Mouse (Mus musculus): ENCODE results near the gene Rer1. TPM values are rescaled to one million over a fixed set of nuclear protein-coding genes. Genes with fewer than 3 reads are reported as not detected.

Rer1 gene
- polyA plus RNA-seq, 1 experiment from 2014 or later = 157 TPM

GRCm38 (mm10) chr4:155126602-155127372 is 40.6 kb upstream of the Rer1 start:
- ATAC-seq (ENCODE audit: low read depth) = no peak
- peaks cover 42% of the 10 kb centered on the region for H3K4me1 ChIP-seq (replicated peaks; ENCODE audit: control insufficient read depth, insufficient read depth, low read length)
- H3K4me3 ChIP-seq (ENCODE audit: low read length) = no peak overlapping the region
- no peaks in the 10 kb centered on the region for H3K27me3 ChIP-seq (ENCODE audit: control insufficient read depth, insufficient read depth, low read depth, low read length)
- H3K4me2 ChIP-seq (ENCODE audit: low read depth, low read length) = no peak overlapping the region
- no peak overlapping the region for H3K27ac ChIP-seq (ENCODE audit: low read length)
- no peaks in the 10 kb centered on the region for H3K36me3 ChIP-seq (ENCODE audit: control insufficient read depth, insufficient read depth, low read length)
- no peak overlapping the region for H3K9ac ChIP-seq (ENCODE audit: low read length)
- WGBS = 62% methylated on average over 7 of the region's 7 CpGs
- H3K9me3 ChIP-seq (ENCODE audit: control insufficient read depth, low read length) = no peaks in the 10 kb centered on the region

- H3K4me3 ChIP-seq (ENCODE audit: low read length) = no peak overlapping the region
- ATAC-seq (ENCODE audit: low read depth) = no peak
- no peak overlapping the region for H3K9ac ChIP-seq (ENCODE audit: low read length)
- no peak overlapping the region for H3K27ac ChIP-seq (ENCODE audit: low read length)
- H3K9me3 ChIP-seq (ENCODE audit: control insufficient read depth, low read length) = no peaks in the 10 kb centered on the region
- peaks cover 48% of the 10 kb centered on the region for H3K4me1 ChIP-seq (replicated peaks; ENCODE audit: control insufficient read depth, insufficient read depth, low read length)
- no peaks in the 10 kb centered on the region for H3K36me3 ChIP-seq (ENCODE audit: control insufficient read depth, insufficient read depth, low read length)
- no peaks in the 10 kb centered on the region for H3K27me3 ChIP-seq (ENCODE audit: control insufficient read depth, insufficient read depth, low read depth, low read length)
- no peak overlapping the region for H3K4me2 ChIP-seq (ENCODE audit: low read depth, low read length)
- 63% methylated on average over 5 of the region's 5 CpGs for WGBS
These were observed 40.0 kb upstream of the Rer1 start for GRCm38 (mm10) chr4:155126194-155126593.

GRCm38 (mm10) chr4:155125310-155125709 is 39.1 kb upstream of the Rer1 start:
- ATAC-seq (ENCODE audit: low read depth) = no peak
- no peak overlapping the region for H3K4me2 ChIP-seq (ENCODE audit: low read depth, low read length)
- no peak overlapping the region for H3K9ac ChIP-seq (ENCODE audit: low read length)
- no peaks in the 10 kb centered on the region for H3K36me3 ChIP-seq (ENCODE audit: control insufficient read depth, insufficient read depth, low read length)
- H3K4me3 ChIP-seq (ENCODE audit: low read length) = no peak overlapping the region
- peaks cover 53% of the 10 kb centered on the region for H3K4me1 ChIP-seq (replicated peaks; ENCODE audit: control insufficient read depth, insufficient read depth, low read length)
- H3K9me3 ChIP-seq (ENCODE audit: control insufficient read depth, low read length) = no peaks in the 10 kb centered on the region
- WGBS = 29% methylated on average over 7 of the region's 7 CpGs
- no peak overlapping the region for H3K27ac ChIP-seq (ENCODE audit: low read length)
- H3K27me3 ChIP-seq (ENCODE audit: control insufficient read depth, insufficient read depth, low read depth, low read length) = no peaks in the 10 kb centered on the region

- no peak overlapping the region for H3K4me2 ChIP-seq (ENCODE audit: low read depth, low read length)
- H3K9me3 ChIP-seq (ENCODE audit: control insufficient read depth, low read length) = no peaks in the 10 kb centered on the region
- no peak overlapping the region for H3K27ac ChIP-seq (ENCODE audit: low read length)
- 78% methylated on average over 9 of the region's 9 CpGs for WGBS
- H3K9ac ChIP-seq (ENCODE audit: low read length) = no peak overlapping the region
- no peak for ATAC-seq (ENCODE audit: low read depth)
- no peaks in the 10 kb centered on the region for H3K27me3 ChIP-seq (ENCODE audit: control insufficient read depth, insufficient read depth, low read depth, low read length)
- peaks cover 49% of the 10 kb centered on the region for H3K4me1 ChIP-seq (replicated peaks; ENCODE audit: control insufficient read depth, insufficient read depth, low read length)
- H3K36me3 ChIP-seq (ENCODE audit: control insufficient read depth, insufficient read depth, low read length) = no peaks in the 10 kb centered on the region
- no peak overlapping the region for H3K4me3 ChIP-seq (ENCODE audit: low read length)
These were observed 37.8 kb upstream of the Rer1 start for GRCm38 (mm10) chr4:155123868-155124534.

GRCm38 (mm10) chr4:155122444-155123040 is 36.4 kb upstream of the Rer1 start:
- 6% methylated on average over 16 of the region's 16 CpGs for WGBS
- Histone ChIP-seq H3K9ac (ENCODE audit: low read length) (peak overlapping the region; percentile 61), H3K4me1 (replicated peaks; ENCODE audit: control insufficient read depth, insufficient read depth, low read length) (peaks cover 49% of the 10 kb centered on the region), H3K27ac (ENCODE audit: low read length) (peak overlapping the region; percentile 92), H3K9me3 (ENCODE audit: control insufficient read depth, low read length) (no peaks in the 10 kb centered on the region), H3K4me3 (ENCODE audit: low read length) (0 out of 2 replicates have a peak overlapping the region, but pooled peaks have one; percentile 5), H3K27me3 (ENCODE audit: control insufficient read depth, insufficient read depth, low read depth, low read length) (no peaks in the 10 kb centered on the region), H3K4me2 (ENCODE audit: low read depth, low read length) (peak overlapping the region; percentile 41), H3K36me3 (ENCODE audit: control insufficient read depth, insufficient read depth, low read length) (no peaks in the 10 kb centered on the region)
- ATAC-seq (ENCODE audit: low read depth) = peak; percentile 85

- Histone ChIP-seq H3K27ac (ENCODE audit: low read length) (peak overlapping the region; percentile 92), H3K4me1 (replicated peaks; ENCODE audit: control insufficient read depth, insufficient read depth, low read length) (peaks cover 48% of the 10 kb centered on the region), H3K9ac (ENCODE audit: low read length) (peak overlapping the region; percentile 61), H3K4me2 (ENCODE audit: low read depth, low read length) (no peak overlapping the region; the same call in 1 of the 2 replicates), H3K9me3 (ENCODE audit: control insufficient read depth, low read length) (no peaks in the 10 kb centered on the region), H3K27me3 (ENCODE audit: control insufficient read depth, insufficient read depth, low read depth, low read length) (no peaks in the 10 kb centered on the region), H3K36me3 (ENCODE audit: control insufficient read depth, insufficient read depth, low read length) (no peaks in the 10 kb centered on the region), H3K4me3 (ENCODE audit: low read length) (no peak overlapping the region)
- ATAC-seq (ENCODE audit: low read depth) = peak; percentile 16
- 58% methylated on average over 6 of the region's 6 CpGs for WGBS
These were observed 35.8 kb upstream of the Rer1 start for GRCm38 (mm10) chr4:155121915-155122443.

- H3K9me3 ChIP-seq (ENCODE audit: control insufficient read depth, low read length) = no peaks in the 10 kb centered on the region
- H3K4me2 ChIP-seq (ENCODE audit: low read depth, low read length) = no peak overlapping the region
- H3K27ac ChIP-seq (ENCODE audit: low read length) = peak overlapping the region; percentile 83
- H3K36me3 ChIP-seq (ENCODE audit: control insufficient read depth, insufficient read depth, low read length) = no peaks in the 10 kb centered on the region
- whole genome bisulfite sequencing = 79% methylated on average over 6 of the region's 6 CpGs
- no peak overlapping the region for H3K9ac ChIP-seq (ENCODE audit: low read length)
- no peak overlapping the region for H3K4me3 ChIP-seq (ENCODE audit: low read length)
- H3K27me3 ChIP-seq (ENCODE audit: control insufficient read depth, insufficient read depth, low read depth, low read length) = no peaks in the 10 kb centered on the region
- 0 out of 2 replicates have a peak, but pooled peaks have one; percentile 4 for ATAC-seq (ENCODE audit: low read depth)
- peaks cover 41% of the 10 kb centered on the region for H3K4me1 ChIP-seq (replicated peaks; ENCODE audit: control insufficient read depth, insufficient read depth, low read length)
These were observed 35.0 kb upstream of the Rer1 start for GRCm38 (mm10) chr4:155121222-155121621.

GRCm38 (mm10) chr4:155120583-155120982 is 34.4 kb upstream of the Rer1 start:
- Histone ChIP-seq H3K27ac (ENCODE audit: low read length) (peak overlapping the region; percentile 83), H3K9me3 (ENCODE audit: control insufficient read depth, low read length) (no peaks in the 10 kb centered on the region), H3K4me3 (ENCODE audit: low read length) (no peak overlapping the region), H3K4me2 (ENCODE audit: low read depth, low read length) (no peak overlapping the region), H3K27me3 (ENCODE audit: control insufficient read depth, insufficient read depth, low read depth, low read length) (no peaks in the 10 kb centered on the region), H3K4me1 (replicated peaks; ENCODE audit: control insufficient read depth, insufficient read depth, low read length) (peaks cover 39% of the 10 kb centered on the region), H3K36me3 (ENCODE audit: control insufficient read depth, insufficient read depth, low read length) (no peaks in the 10 kb centered on the region), H3K9ac (ENCODE audit: low read length) (no peak overlapping the region; the same call in 1 of the 2 replicates)
- no peak for ATAC-seq (ENCODE audit: low read depth)
- WGBS = 57% methylated on average over 5 of the region's 5 CpGs

GRCm38 (mm10) chr4:155120038-155120437 is 33.9 kb upstream of the Rer1 start:
- Histone ChIP-seq H3K9ac (ENCODE audit: low read length) (no peak overlapping the region), H3K4me2 (ENCODE audit: low read depth, low read length) (no peak overlapping the region), H3K27ac (ENCODE audit: low read length) (peak overlapping the region; percentile 83), H3K9me3 (ENCODE audit: control insufficient read depth, low read length) (no peaks in the 10 kb centered on the region), H3K36me3 (ENCODE audit: control insufficient read depth, insufficient read depth, low read length) (no peaks in the 10 kb centered on the region), H3K27me3 (ENCODE audit: control insufficient read depth, insufficient read depth, low read depth, low read length) (no peaks in the 10 kb centered on the region), H3K4me1 (replicated peaks; ENCODE audit: control insufficient read depth, insufficient read depth, low read length) (peaks cover 33% of the 10 kb centered on the region), H3K4me3 (ENCODE audit: low read length) (no peak overlapping the region)
- 77% methylated on average over 7 of the region's 7 CpGs for WGBS
- no peak for ATAC-seq (ENCODE audit: low read depth)
